Mouse (Mus musculus): ENCODE measurements around the gene Grin2d. TPM values are rescaled to one million over a fixed set of nuclear protein-coding genes. Genes with fewer than 3 reads are reported as not detected.

Grin2d gene
- polyA plus RNA-seq, 1 experiment from 2014 or later = 0.07 TPM

GRCm38 (mm10) chr7:45787642-45788041 lies 90.5 kb downstream of the Grin2d start:
- DNase-seq = no peak
- Histone ChIP-seq H3K36me3 (no peaks in the 10 kb centered on the region), H3K4me1 (replicated peaks) (peaks cover 19% of the 10 kb centered on the region), H3K27ac (no peak overlapping the region), H3K4me3 (replicated peaks) (no peak overlapping the region), H3K4me2 (no peak overlapping the region), H3K9ac (no peak overlapping the region), H3K27me3 (peaks cover 91% of the 10 kb centered on the region), H3K9me3 (replicated peaks) (no peaks in the 10 kb centered on the region)
- WGBS (ENCODE audit: insufficient replicate concordance) = 63% methylated on average over 22 of the region's 22 CpGs
- ATAC-seq (ENCODE audit: low read depth) = no peak

- ATAC-seq (ENCODE audit: low read depth) = no peak
- Histone ChIP-seq H3K4me2 (peak overlapping the region; percentile 46), H3K27ac (no peak overlapping the region)
Observed at GRCm38 (mm10) chr7:45786661-45787413, 91.3 kb downstream of the Grin2d start.

GRCm38 (mm10) chr7:45786136-45786578 lies 92.0 kb downstream of the Grin2d start:
- DNase-seq = no peak
- no peak overlapping the region for H3K9ac ChIP-seq

More at GRCm38 (mm10) chr7:45786661-45787413, 91.3 kb downstream of the Grin2d start:
- H3K9ac ChIP-seq = no peak overlapping the region
- peaks cover 19% of the 10 kb centered on the region for H3K4me1 ChIP-seq (replicated peaks)
- DNase-seq = no peak
- H3K36me3 ChIP-seq = no peaks in the 10 kb centered on the region
- 11% methylated on average over 17 of the region's 17 CpGs for WGBS (ENCODE audit: insufficient replicate concordance)
- H3K9me3 ChIP-seq (replicated peaks) = no peaks in the 10 kb centered on the region
- H3K27me3 ChIP-seq = peaks cover 89% of the 10 kb centered on the region
- H3K4me3 ChIP-seq (replicated peaks) = peak overlapping the region; percentile 43

GRCm38 (mm10) chr7:45785388-45786135 lies 92.6 kb downstream of the Grin2d start:
- peaks cover 19% of the 10 kb centered on the region for H3K4me1 ChIP-seq (replicated peaks)
- peak overlapping the region; percentile 46 for H3K4me2 ChIP-seq
- H3K9ac ChIP-seq = no peak overlapping the region
- H3K36me3 ChIP-seq = no peaks in the 10 kb centered on the region
- H3K27ac ChIP-seq = no peak overlapping the region
- no peaks in the 10 kb centered on the region for H3K9me3 ChIP-seq (replicated peaks)
- 2% methylated on average over 38 of the region's 42 CpGs for WGBS (ENCODE audit: insufficient replicate concordance)
- ATAC-seq (ENCODE audit: low read depth) (no peak), DNase-seq (no peak)
- peak overlapping the region; percentile 43 for H3K4me3 ChIP-seq (replicated peaks)
- H3K27me3 ChIP-seq = peaks cover 83% of the 10 kb centered on the region

More at GRCm38 (mm10) chr7:45786136-45786578, 92.0 kb downstream of the Grin2d start:
- Histone ChIP-seq H3K9me3 (replicated peaks) (no peaks in the 10 kb centered on the region), H3K4me2 (peak overlapping the region; percentile 46), H3K4me3 (replicated peaks) (peak overlapping the region; percentile 43), H3K4me1 (replicated peaks) (peaks cover 19% of the 10 kb centered on the region), H3K36me3 (no peaks in the 10 kb centered on the region), H3K27me3 (peaks cover 84% of the 10 kb centered on the region), H3K27ac (no peak overlapping the region)
- 3% methylated on average over 14 of the region's 14 CpGs for WGBS (ENCODE audit: insufficient replicate concordance)
- no peak for ATAC-seq (ENCODE audit: low read depth)

GRCm38 (mm10) chr7:45784524-45785372 lies 93.4 kb downstream of the Grin2d start, which contains the start of gene Sult2b1:
Gene Sult2b1, minus strand, starts transcription at chr7:45784669.
- no peak for ATAC-seq (ENCODE audit: low read depth)

GRCm38 (mm10) chr7:45783511-45784091 lies 94.6 kb downstream of the Grin2d start, which contains the start of gene Lmtk3:
Gene Lmtk3, plus strand, starts transcription at chr7:45783738.
- under 1% methylated on average over 38 of the region's 38 CpGs for WGBS (ENCODE audit: insufficient replicate concordance)
- H3K27ac ChIP-seq = no peak within 1 kb of the TSS

More at GRCm38 (mm10) chr7:45784524-45785372, 93.4 kb downstream of the Grin2d start, which contains the start of gene Sult2b1:
- WGBS (ENCODE audit: insufficient replicate concordance) = 21% methylated on average over 20 of the region's 20 CpGs
- H3K4me3 ChIP-seq (replicated peaks) = peak within 1 kb of the TSS; percentile 60
- peaks cover 19% of the 10 kb centered on the region for H3K4me1 ChIP-seq (replicated peaks)
- DNase-seq = no peak
- H3K36me3 ChIP-seq = no peaks in the 10 kb centered on the region
- no peak within 1 kb of the TSS for H3K27ac ChIP-seq
- peak within 1 kb of the TSS; percentile 62 for H3K9ac ChIP-seq
- H3K9me3 ChIP-seq (replicated peaks) = no peaks in the 10 kb centered on the region
- H3K27me3 ChIP-seq = peaks cover 81% of the 10 kb centered on the region
- peak within 1 kb of the TSS; percentile 69 for H3K4me2 ChIP-seq

GRCm38 (mm10) chr7:45782271-45782670 lies 95.9 kb downstream of the Grin2d start:
- Histone ChIP-seq H3K9me3 (replicated peaks) (no peaks in the 10 kb centered on the region), H3K4me1 (replicated peaks) (peaks cover 25% of the 10 kb centered on the region), H3K36me3 (no peaks in the 10 kb centered on the region), H3K9ac (no peak overlapping the region), H3K4me2 (no peak overlapping the region), H3K27me3 (peaks cover 68% of the 10 kb centered on the region), H3K4me3 (replicated peaks) (no peak overlapping the region), H3K27ac (no peak overlapping the region)
- WGBS (ENCODE audit: insufficient replicate concordance) = 61% methylated on average over 4 of the region's 4 CpGs
- DNase-seq = no peak
- ATAC-seq (ENCODE audit: low read depth) = no peak

More at GRCm38 (mm10) chr7:45783511-45784091, 94.6 kb downstream of the Grin2d start, which contains the start of gene Lmtk3:
- H3K9ac ChIP-seq = peak within 1 kb of the TSS; percentile 62
- H3K27me3 ChIP-seq = peaks cover 81% of the 10 kb centered on the region
- H3K4me3 ChIP-seq (replicated peaks) = peak within 1 kb of the TSS; percentile 60
- no peaks in the 10 kb centered on the region for H3K9me3 ChIP-seq (replicated peaks)
- no peaks in the 10 kb centered on the region for H3K36me3 ChIP-seq
- H3K4me1 ChIP-seq (replicated peaks) = peaks cover 25% of the 10 kb centered on the region
- H3K4me2 ChIP-seq = peak within 1 kb of the TSS; percentile 69
- no peak for DNase-seq
- peak; percentile 56 for ATAC-seq (ENCODE audit: low read depth)

Other genes with a start within 250 kb of the Grin2d start
- gene Mamstr, start 238.4 kb downstream of the Grin2d start, polyA plus RNA-seq (2015; fragmentation: Nextera tagmentation; extraction: Ambion mirVana) = 0.46 and 0.51 TPM in 2 replicates
- gene Fut2, start 212.0 kb downstream of the Grin2d start, polyA plus RNA-seq (2015; fragmentation: Nextera tagmentation; extraction: Ambion mirVana) = 0.05 and 0.06 TPM in 2 replicates
- not detected in 2 replicates for gene Ntn5, start 194.4 kb downstream of the Grin2d start, polyA plus RNA-seq (2015; fragmentation: Nextera tagmentation; extraction: Ambion mirVana)
- 0.07 TPM in 1 of 2 replicates, not detected in the other for gene Sec1, start 184.0 kb downstream of the Grin2d start, polyA plus RNA-seq (2015; fragmentation: Nextera tagmentation; extraction: Ambion mirVana)
- 0.34 and 0.44 TPM in 2 replicates for gene Car11, start 178.5 kb downstream of the Grin2d start, polyA plus RNA-seq (2015; fragmentation: Nextera tagmentation; extraction: Ambion mirVana)
- gene Dbp, start 173.3 kb downstream of the Grin2d start, polyA plus RNA-seq (2015; fragmentation: Nextera tagmentation; extraction: Ambion mirVana) = 0.43 and 0.64 TPM in 2 replicates
- gene Rpl18, start 162.9 kb downstream of the Grin2d start, polyA plus RNA-seq (2015; fragmentation: Nextera tagmentation; extraction: Ambion mirVana) = 761 and 840 TPM in 2 replicates
- 11.4 and 11.7 TPM in 2 replicates for gene Sphk2, start 160.4 kb downstream of the Grin2d start, polyA plus RNA-seq (2015; fragmentation: Nextera tagmentation; extraction: Ambion mirVana)
- gene Fam83e, start 157.2 kb downstream of the Grin2d start, polyA plus RNA-seq (2015; fragmentation: Nextera tagmentation; extraction: Ambion mirVana) = 0.37 and 0.47 TPM in 2 replicates
- not detected in 2 replicates for gene Spaca4, start 152.6 kb downstream of the Grin2d start, polyA plus RNA-seq (2015; fragmentation: Nextera tagmentation; extraction: Ambion mirVana)
- not detected in 2 replicates for gene Lmtk3, start 94.6 kb downstream of the Grin2d start, polyA plus RNA-seq (2015; fragmentation: Nextera tagmentation; extraction: Ambion mirVana)
- 0.45 and 0.68 TPM in 2 replicates for gene Sult2b1, start 93.7 kb downstream of the Grin2d start, polyA plus RNA-seq (2015; fragmentation: Nextera tagmentation; extraction: Ambion mirVana)
- 36.1 and 36.6 TPM in 2 replicates for gene Cyth2, start 63.8 kb downstream of the Grin2d start, polyA plus RNA-seq (2015; fragmentation: Nextera tagmentation; extraction: Ambion mirVana)
- gene Kcnj14, start 53.6 kb downstream of the Grin2d start, polyA plus RNA-seq (2015; fragmentation: Nextera tagmentation; extraction: Ambion mirVana) = 0.12 and 0.23 TPM in 2 replicates
- gene Grwd1, start 47.4 kb downstream of the Grin2d start, polyA plus RNA-seq (2015; fragmentation: Nextera tagmentation; extraction: Ambion mirVana) = 48.4 and 49.2 TPM in 2 replicates
- gene Kdelr1, start 5.6 kb downstream of the Grin2d start, polyA plus RNA-seq (2015; fragmentation: Nextera tagmentation; extraction: Ambion mirVana) = 22.9 and 23.8 TPM in 2 replicates
- 0.76 and 0.86 TPM in 2 replicates for gene Syngr4, start 18.3 kb upstream of the Grin2d start, polyA plus RNA-seq (2015; fragmentation: Nextera tagmentation; extraction: Ambion mirVana)
- 3.6 and 3.8 TPM in 2 replicates for gene Tmem143, start 18.6 kb upstream of the Grin2d start, polyA plus RNA-seq (2015; fragmentation: Nextera tagmentation; extraction: Ambion mirVana)
- gene Emp3, start 43.0 kb upstream of the Grin2d start, polyA plus RNA-seq (2015; fragmentation: Nextera tagmentation; extraction: Ambion mirVana) = 49.0 and 61.6 TPM in 2 replicates
- 1.2 and 1.5 TPM in 2 replicates for gene Ccdc114, start 45.7 kb upstream of the Grin2d start, polyA plus RNA-seq (2015; fragmentation: Nextera tagmentation; extraction: Ambion mirVana)
- 4.5 and 4.8 TPM in 2 replicates for gene Abcc6, start 151.9 kb upstream of the Grin2d start, polyA plus RNA-seq (2015; fragmentation: Nextera tagmentation; extraction: Ambion mirVana)
- 30.8 and 34.2 TPM in 2 replicates for gene Nomo1, start 155.3 kb upstream of the Grin2d start, polyA plus RNA-seq (2015; fragmentation: Nextera tagmentation; extraction: Ambion mirVana)
- gene Kcnj11, start 222.4 kb upstream of the Grin2d start, polyA plus RNA-seq (2015; fragmentation: Nextera tagmentation; extraction: Ambion mirVana) = 0.13 TPM in 1 of 2 replicates, not detected in the other

Data from liver, embryonic 13.5 days (tissue).